In the genomic region with DNA sequence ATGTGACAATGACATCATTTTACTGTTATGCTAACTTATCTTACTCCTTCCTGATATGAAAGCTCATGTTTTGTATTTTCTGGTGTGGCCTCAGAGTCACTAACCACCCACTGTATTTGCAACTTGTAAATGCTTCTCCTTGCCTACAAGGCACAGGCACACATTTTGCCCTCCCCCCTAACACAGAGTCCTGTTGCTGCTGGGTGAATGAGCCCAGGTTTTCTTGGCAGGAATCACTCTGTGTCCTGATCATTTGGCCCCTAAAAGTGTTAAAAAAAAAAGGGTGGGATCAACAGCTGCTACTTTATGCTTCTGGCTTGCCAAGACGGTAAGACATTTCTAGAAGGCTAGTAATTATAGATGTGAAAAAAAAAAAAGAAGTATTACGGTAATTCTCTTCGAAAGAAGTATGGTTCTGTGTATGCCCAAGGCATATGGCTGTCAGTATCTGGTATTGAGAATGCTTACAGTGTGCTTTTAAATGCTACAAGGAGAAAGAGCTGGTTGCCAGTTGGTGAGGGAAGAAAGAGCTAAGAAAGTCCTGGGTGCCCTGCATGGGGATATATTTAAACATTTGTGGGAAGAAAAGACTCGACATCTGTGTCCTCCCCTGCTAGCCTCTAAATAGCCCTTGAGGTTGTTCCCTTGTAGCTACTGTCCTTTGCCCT, we compare ENCODE assay signal across 24 mouse cellular contexts. TPM values are rescaled to one million over a fixed set of nuclear protein-coding genes. Genes with fewer than 3 reads are reported as not detected.
DNase-seq lines count a peak whose midpoint lies in the region; ATAC-seq and TF ChIP-seq lines count a peak whose summit lies in the region.
"Had no signal": no experiment of that assay in that cellular context is flagged by ENCODE, and none has a peak within 500 bp of the region (broad histone marks: within the 10 kb centered on the region; RNA-seq: fewer than 3 reads in every experiment).

No protein-coding gene starts in this region.

- intact Hi-C loops in gastrocnemius, adult 2 months (cut with DNase I), result no loop called here
- intact Hi-C loops in gastrocnemius, postnatal 36 days (cut with DNase I), result no loop called here

- peak overlapping the region; percentile 38 for H3K4me3 ChIP-seq in gastrocnemius, adult 2 months
- no peak overlapping the region for H3K4me3 ChIP-seq in liver, embryonic 13.5 days (replicated peaks)
- no peak overlapping the region for H3K4me3 ChIP-seq in liver, postnatal 0 days (ENCODE audit: low read depth, low read length)
- H3K4me3 ChIP-seq: heart, embryonic 10.5 days; limb, embryonic 13.5 days; midbrain, embryonic 13.5 days; neural tube, embryonic 13.5 days had no signal

- peaks cover 15% of the 10 kb centered on the region for H3K36me3 ChIP-seq in liver, embryonic 13.5 days
- peaks cover 16% of the 10 kb centered on the region; the same call in 1 of the 2 replicates for H3K36me3 ChIP-seq in liver, postnatal 0 days (replicated peaks; ENCODE audit: insufficient read depth, low read length)

- peak; percentile 32 for DNase-seq in CD4-positive, CD25-positive, alpha-beta regulatory T cell, adult 2 months (ENCODE audit: low read depth, low spot score)
- peak; percentile 34 for DNase-seq in gastrocnemius, adult 2 months
- no peak for DNase-seq in gastrocnemius, postnatal 25 days
- no peak for DNase-seq in liver, embryonic 13.5 days
- DNase-seq in liver, postnatal 0 days, result no peak
- DNase-seq in adrenal gland, postnatal 36 days, result no peak
- DNase-seq in gastrocnemius, postnatal 36 days, result no peak
- DNase-seq: cerebellum, adult 11 months; cerebellum, postnatal 14 days; embryo, embryonic 11 days; gastrocnemius, postnatal 14 days; lung, postnatal 10 days; thymus, postnatal 36 days had no signal

- H3K9ac ChIP-seq in liver, embryonic 13.5 days, result no peak overlapping the region
- H3K9ac ChIP-seq in liver, postnatal 0 days (replicated peaks), result no peak overlapping the region
- H3K9ac ChIP-seq: limb, embryonic 13.5 days; midbrain, embryonic 13.5 days; neural tube, embryonic 13.5 days had no signal

- H3K27me3 ChIP-seq in liver, embryonic 13.5 days, result no peaks in the 10 kb centered on the region
- no peaks in the 10 kb centered on the region for H3K27me3 ChIP-seq in liver, postnatal 0 days (ENCODE audit: insufficient read depth, low read length)
- H3K27me3 ChIP-seq: CH12.LX; midbrain, embryonic 13.5 days; neural tube, embryonic 13.5 days had no signal

- ATAC-seq in CD4-positive, CD25-positive, alpha-beta regulatory T cell, adult 4 months, result no peak
- no peak for ATAC-seq in liver, embryonic 13.5 days (ENCODE audit: low read depth)
- no peak for ATAC-seq in liver, postnatal 0 days
- ATAC-seq: hindbrain, embryonic 16.5 days; intestine, embryonic 16.5 days; midbrain, embryonic 13.5 days had no signal

- H3K9me3 ChIP-seq in liver, embryonic 13.5 days (replicated peaks), result no peaks in the 10 kb centered on the region
- no peaks in the 10 kb centered on the region for H3K9me3 ChIP-seq in liver, postnatal 0 days (ENCODE audit: low read length)
- H3K9me3 ChIP-seq: heart, embryonic 10.5 days; limb, embryonic 13.5 days; midbrain, embryonic 13.5 days; neural tube, embryonic 13.5 days had no signal

- TF ChIP-seq CTCF in gastrocnemius, adult 2 months (IDR thresholded peaks at IDR 0.05), result no peak
- TF ChIP-seq CTCF in liver, postnatal 0 days (IDR thresholded peaks at IDR 0.05; ENCODE audit: low read depth), result no peak

- no peak overlapping the region for H3K4me2 ChIP-seq in liver, embryonic 13.5 days
- no peak overlapping the region for H3K4me2 ChIP-seq in liver, postnatal 0 days (ENCODE audit: low read depth, low read length)
- H3K4me2 ChIP-seq: limb, embryonic 13.5 days; midbrain, embryonic 13.5 days; neural tube, embryonic 13.5 days had no signal

- H3K27ac ChIP-seq in gastrocnemius, adult 2 months, result peak overlapping the region; percentile 99
- H3K27ac ChIP-seq in liver, embryonic 13.5 days, result 0 out of 2 replicates have a peak overlapping the region, but pooled peaks have one; percentile 5
- no peak overlapping the region for H3K27ac ChIP-seq in liver, postnatal 0 days (ENCODE audit: low read depth)
- H3K27ac ChIP-seq: heart, embryonic 10.5 days; limb, embryonic 13.5 days; midbrain, embryonic 13.5 days; neural tube, embryonic 13.5 days had no signal

- WGBS in liver, embryonic 13.5 days (ENCODE audit: insufficient replicate concordance), result 75% methylated on average over 4 of the region's 4 CpGs
- 85% methylated on average over 4 of the region's 4 CpGs for WGBS in liver, postnatal 0 days (ENCODE audit: insufficient replicate concordance)

- peaks cover 53% of the 10 kb centered on the region for H3K4me1 ChIP-seq in liver, embryonic 13.5 days (replicated peaks)
- H3K4me1 ChIP-seq in liver, postnatal 0 days (ENCODE audit: insufficient read depth), result peaks cover 20% of the 10 kb centered on the region

- TF ChIP-seq EP300 in liver, postnatal 0 days (IDR thresholded peaks at IDR 0.05; ENCODE audit: low read depth), result no peak

RNA-seq across cellular contexts. Expression of a gene that starts 5.8 kb away (rescaled TPM):
- 100 to 1,000 TPM; 189 to 278 TPM for polyA plus RNA-seq in CD4-positive, CD25-positive, alpha-beta regulatory T cell, adult 4 months (2017; shearing (Covaris generic))
- 100 to 1,000 TPM; 117 to 173 TPM for total RNA-seq in gastrocnemius, adult 2 months (2021)
- 100 to 1,000 TPM; 132 to 165 TPM for total RNA-seq in gastrocnemius, postnatal 25 days (2021)
- 34.8 and 41.8 TPM in 2 replicates for polyA plus RNA-seq in liver, embryonic 13.5 days (2015; fragmentation: Nextera tagmentation; extraction: Ambion mirVana)
- polyA plus RNA-seq in liver, postnatal 0 days (2015; fragmentation: Nextera tagmentation; extraction: Ambion mirVana), result 25.5 and 27.1 TPM in 2 replicates
- 100 to 1,000 TPM; 121 to 138 TPM for total RNA-seq in adrenal gland, postnatal 36 days (2021)
- 100 to 1,000 TPM; 133 to 150 TPM for total RNA-seq in gastrocnemius, postnatal 36 days (2021)

RNA-seq across cellular contexts. Expression of a gene that starts 10.8 kb away (rescaled TPM):
- 10 to 100 TPM; 43.0 TPM for polyA plus RNA-seq in CD4-positive, CD25-positive, alpha-beta regulatory T cell, adult 4 months (2017; shearing (Covaris generic))
- 10 to 100 TPM; 32.7 to 43.1 TPM for total RNA-seq in gastrocnemius, adult 2 months (2021)
- total RNA-seq in gastrocnemius, postnatal 25 days (2021), result 10 to 100 TPM; 34.1 to 35.3 TPM
- polyA plus RNA-seq in liver, embryonic 13.5 days (2015; fragmentation: Nextera tagmentation; extraction: Ambion mirVana), result 31.3 and 38.0 TPM in 2 replicates
- polyA plus RNA-seq in liver, postnatal 0 days (2015; fragmentation: Nextera tagmentation; extraction: Ambion mirVana), result 16.1 and 17.2 TPM in 2 replicates
- 10 to 100 TPM; 59.1 to 66.2 TPM for total RNA-seq in adrenal gland, postnatal 36 days (2021)
- 10 to 100 TPM; 31.7 to 32.2 TPM for total RNA-seq in gastrocnemius, postnatal 36 days (2021)

RNA-seq across cellular contexts. Expression of a gene that starts 36.3 kb away (rescaled TPM):
- under 1 TPM in 1 of 2 experiments, not detected in 1; 0.24 TPM for polyA plus RNA-seq in CD4-positive, CD25-positive, alpha-beta regulatory T cell, adult 4 months (2017; shearing (Covaris generic))
- total RNA-seq in gastrocnemius, adult 2 months (2021), result 100 to 1,000 TPM in 1 of 2 experiments, 10 to 100 TPM in 1; 95.4 to 186 TPM
- total RNA-seq in gastrocnemius, postnatal 25 days (2021), result 100 to 1,000 TPM; 143 to 148 TPM
- polyA plus RNA-seq in liver, embryonic 13.5 days (2015; fragmentation: Nextera tagmentation; extraction: Ambion mirVana), result 0.14 and 0.22 TPM in 2 replicates
- 0.11 and 0.77 TPM in 2 replicates for polyA plus RNA-seq in liver, postnatal 0 days (2015; fragmentation: Nextera tagmentation; extraction: Ambion mirVana)
- not detected for total RNA-seq in adrenal gland, postnatal 36 days (2021)
- 100 to 1,000 TPM; 126 to 132 TPM for total RNA-seq in gastrocnemius, postnatal 36 days (2021)
- total RNA-seq: CH12.LX; hematopoietic stem cell, adult 5-6 weeks; megakaryocyte progenitor cell, adult 5-6 weeks had no signal
- polyA plus RNA-seq: frontal cortex, adult 2 months; hindbrain, embryonic 16.5 days had no signal

RNA-seq across cellular contexts. Expression of a gene that starts 37.4 kb away (rescaled TPM):
- polyA plus RNA-seq in CD4-positive, CD25-positive, alpha-beta regulatory T cell, adult 4 months (2017; shearing (Covaris generic)), result 10 to 100 TPM; 41.0 to 50.8 TPM
- total RNA-seq in gastrocnemius, adult 2 months (2021), result 10 to 100 TPM; 46.7 to 50.5 TPM
- 10 to 100 TPM; 35.7 to 40.0 TPM for total RNA-seq in gastrocnemius, postnatal 25 days (2021)
- 17.3 and 21.5 TPM in 2 replicates for polyA plus RNA-seq in liver, embryonic 13.5 days (2015; fragmentation: Nextera tagmentation; extraction: Ambion mirVana)
- 17.5 and 20.3 TPM in 2 replicates for polyA plus RNA-seq in liver, postnatal 0 days (2015; fragmentation: Nextera tagmentation; extraction: Ambion mirVana)
- 10 to 100 TPM; 52.9 to 53.6 TPM for total RNA-seq in adrenal gland, postnatal 36 days (2021)
- total RNA-seq in gastrocnemius, postnatal 36 days (2021), result 10 to 100 TPM; 37.4 to 42.6 TPM

Comparison
In these comparisons a context has a peak if more than half of its experiments do, and no peak if none do; other contexts are left out.
1. DNase-seq: peak in CD4-positive, CD25-positive, alpha-beta regulatory T cell, adult 2 months (single experiment) and gastrocnemius, adult 2 months (single experiment); none in gastrocnemius, postnatal 25 days (single experiment), liver, embryonic 13.5 days (single experiment), liver, postnatal 0 days (single experiment), adrenal gland, postnatal 36 days (0 of 2) and gastrocnemius, postnatal 36 days (0 of 2).
2. RNA of a gene that starts 36.3 kb away (total RNA-seq): 95.4 to 186 TPM in gastrocnemius, adult 2 months, 143 to 148 TPM in gastrocnemius, postnatal 25 days and 126 to 132 TPM in gastrocnemius, postnatal 36 days; not detected in adrenal gland, postnatal 36 days; every median in the first group is over 10 times any median in the second.